Mouse (Mus musculus) stomach, postnatal 0 days (tissue): Measurements from ENCODE around the gene Hnrnpu.

Experiments
- CTCF ChIP-seq: IDR thresholded peaks from 2 replicates; pipeline ENCODE4 v1.5.1; 2016; ENCODE audit warnings: antibody characterized with exemption, low read depth, mild to moderate bottlenecking, moderate library complexity
- EP300 ChIP-seq: optimal IDR thresholded peaks from 2 replicates; pipeline ENCODE3; 2016; ENCODE audit warnings: antibody characterized with exemption

GRCm38 (mm10) chr1:178376907-178377306, 39.3 kb upstream of the Hnrnpu start:
- TF ChIP-seq CTCF (no peak), EP300 (no peak)
